Mouse (Mus musculus) MN1 (cell line): Measurements from ENCODE around the gene Gamt.
A peak's percentile ranks its signal among the peaks of the same experiment; 100 is the strongest.

Experiments used
- DNase-seq: peaks from one replicate; pipeline ENCODE4 v3.0.0-alpha.2; 2016; ENCODE audit warnings: low spot score

Gene Gamt

GRCm38 (mm10) chr10:80260642-80261584 is at the start of gene Gamt, which contains the start of gene Dazap1:
Gene Gamt, minus strand, starts transcription at chr10:80261012.
Gene Dazap1, plus strand, starts transcription at chr10:80261486.
- DNase-seq, result peak; percentile 92

GRCm38 (mm10) chr10:80304862-80305261 is 44.0 kb upstream of the Gamt start:
- DNase-seq, result no peak

- no peak for DNase-seq
Observed at GRCm38 (mm10) chr10:80304458-80304857, 43.6 kb upstream of the Gamt start.

- DNase-seq, result peak; percentile 90
Observed at GRCm38 (mm10) chr10:80302471-80302881, 41.7 kb upstream of the Gamt start.

GRCm38 (mm10) chr10:80302082-80302355 is 41.2 kb upstream of the Gamt start:
- no peak for DNase-seq

- no peak for DNase-seq
Observed at GRCm38 (mm10) chr10:80301256-80302081, 40.7 kb upstream of the Gamt start.

- DNase-seq, result no peak
Observed at GRCm38 (mm10) chr10:80300672-80301181, 39.9 kb upstream of the Gamt start.

- DNase-seq, result no peak
Observed at GRCm38 (mm10) chr10:80299824-80300223, 39.0 kb upstream of the Gamt start.

GRCm38 (mm10) chr10:80299301-80299700 is 38.5 kb upstream of the Gamt start:
- peak; percentile 66 for DNase-seq

- peak; percentile 92 for DNase-seq
Observed at GRCm38 (mm10) chr10:80298571-80299281, 37.9 kb upstream of the Gamt start.

GRCm38 (mm10) chr10:80297526-80298133 is 36.8 kb upstream of the Gamt start:
- peak; percentile 47 for DNase-seq

GRCm38 (mm10) chr10:80296824-80297223 is 36.0 kb upstream of the Gamt start:
- no peak for DNase-seq

GRCm38 (mm10) chr10:80295618-80296425 is 35.0 kb upstream of the Gamt start, which contains the start of gene Apc2:
Gene Apc2, plus strand, starts transcription at chr10:80295977.
- DNase-seq, result peak; percentile 74

GRCm38 (mm10) chr10:80294788-80295303 is 34.0 kb upstream of the Gamt start:
- DNase-seq, result no peak

GRCm38 (mm10) chr10:80294311-80294710 is 33.5 kb upstream of the Gamt start:
- DNase-seq, result peak; percentile 47

- peak; percentile 49 for DNase-seq
Observed at GRCm38 (mm10) chr10:80293325-80293724, 32.5 kb upstream of the Gamt start.

GRCm38 (mm10) chr10:80292251-80293146 is 31.7 kb upstream of the Gamt start, which contains the start of gene Rps15:
Gene Rps15, plus strand, starts transcription at chr10:80292453.
- DNase-seq, result peak; percentile 97

- no peak for DNase-seq
Observed at GRCm38 (mm10) chr10:80288657-80289056, 27.8 kb upstream of the Gamt start.

GRCm38 (mm10) chr10:80288097-80288496 is 27.3 kb upstream of the Gamt start:
- no peak for DNase-seq
